Mouse (Mus musculus) kidney, adult 9 months (tissue): ENCODE data around the gene Sirt4.

Experiments
- DNase-seq: peaks from one replicate; pipeline ENCODE4 v3.0.0; 2022

Sirt4 gene

DNA sequence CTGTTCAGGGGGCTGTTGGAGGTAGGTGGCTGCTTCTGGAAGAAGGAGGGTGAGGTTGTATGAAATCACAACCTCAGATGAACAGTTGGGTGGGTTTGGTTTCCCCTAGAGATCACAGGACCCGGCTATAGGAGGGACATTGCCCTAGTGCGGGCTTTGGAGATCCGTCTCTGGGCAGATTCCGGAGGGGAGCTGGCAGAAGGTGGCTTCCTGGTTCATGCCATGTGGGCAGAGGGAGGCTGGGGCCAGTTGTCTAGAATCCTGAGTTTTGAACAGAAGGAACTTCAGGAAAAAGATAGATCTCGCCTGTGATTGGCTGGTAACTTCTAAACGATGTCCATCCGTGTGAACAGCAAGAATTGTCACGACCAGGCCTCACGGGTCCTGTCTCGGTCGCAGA is 52.1 kb downstream of the Sirt4 start:
- no peak for DNase-seq

DNA sequence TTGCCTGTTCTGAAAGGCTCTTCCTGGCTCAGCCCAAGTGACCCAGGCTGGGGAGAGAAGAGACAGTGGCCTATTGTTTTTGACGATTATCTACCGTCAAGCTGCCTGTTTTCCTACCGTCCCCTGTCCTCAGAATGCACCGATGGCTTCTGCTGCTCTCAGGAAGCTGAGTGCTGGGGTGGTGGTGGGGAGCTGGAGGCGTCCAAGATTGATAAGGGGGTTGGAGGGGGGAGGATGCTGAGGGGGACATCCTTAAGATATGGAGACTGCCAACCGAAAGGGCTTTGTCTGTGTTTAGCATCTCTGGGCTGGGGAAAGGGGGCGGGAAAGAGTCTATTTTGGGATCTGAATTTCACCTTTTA is 52.6 kb downstream of the Sirt4 start:
- no peak for DNase-seq

DNA sequence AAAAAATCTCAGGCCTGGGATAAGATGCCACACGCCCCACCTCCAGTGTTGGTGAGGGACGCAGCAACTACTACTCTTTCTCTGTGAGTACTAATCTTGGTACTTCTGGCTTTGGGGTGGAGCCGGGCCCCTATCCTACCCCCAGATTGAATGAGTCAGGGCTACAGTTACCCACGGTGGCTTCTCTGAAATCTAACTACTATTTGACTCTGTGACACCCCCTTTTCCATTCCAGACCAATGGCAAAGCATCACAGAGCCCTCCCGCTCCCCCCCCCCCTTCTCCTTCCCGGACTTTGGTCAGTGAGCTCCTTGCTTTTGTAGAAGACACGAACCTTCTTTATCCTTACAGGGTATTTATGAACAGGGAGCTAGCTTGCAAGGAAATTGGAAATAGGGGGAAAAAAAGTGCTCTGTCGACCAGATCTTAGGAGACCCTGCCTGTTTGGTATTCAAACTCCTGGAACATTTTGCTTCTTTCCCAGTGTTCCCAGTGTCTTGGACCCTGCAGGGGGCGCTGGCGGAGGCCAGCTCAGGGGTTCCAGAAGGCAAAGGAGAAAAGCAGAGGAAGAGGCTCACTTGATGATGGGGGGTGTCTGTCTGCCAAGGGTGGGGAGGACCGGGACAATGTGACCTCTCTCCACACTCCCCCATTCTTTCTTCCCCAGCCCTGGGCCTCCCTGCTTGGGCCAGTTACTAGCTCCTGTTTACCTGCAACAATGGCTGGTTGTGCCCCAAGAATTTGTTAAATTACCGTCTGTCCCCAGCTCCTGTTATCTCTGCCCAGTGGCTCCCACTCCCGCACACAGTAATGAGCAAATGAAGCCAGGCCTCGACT is 53.2 kb downstream of the Sirt4 start:
- no peak for DNase-seq

DNA sequence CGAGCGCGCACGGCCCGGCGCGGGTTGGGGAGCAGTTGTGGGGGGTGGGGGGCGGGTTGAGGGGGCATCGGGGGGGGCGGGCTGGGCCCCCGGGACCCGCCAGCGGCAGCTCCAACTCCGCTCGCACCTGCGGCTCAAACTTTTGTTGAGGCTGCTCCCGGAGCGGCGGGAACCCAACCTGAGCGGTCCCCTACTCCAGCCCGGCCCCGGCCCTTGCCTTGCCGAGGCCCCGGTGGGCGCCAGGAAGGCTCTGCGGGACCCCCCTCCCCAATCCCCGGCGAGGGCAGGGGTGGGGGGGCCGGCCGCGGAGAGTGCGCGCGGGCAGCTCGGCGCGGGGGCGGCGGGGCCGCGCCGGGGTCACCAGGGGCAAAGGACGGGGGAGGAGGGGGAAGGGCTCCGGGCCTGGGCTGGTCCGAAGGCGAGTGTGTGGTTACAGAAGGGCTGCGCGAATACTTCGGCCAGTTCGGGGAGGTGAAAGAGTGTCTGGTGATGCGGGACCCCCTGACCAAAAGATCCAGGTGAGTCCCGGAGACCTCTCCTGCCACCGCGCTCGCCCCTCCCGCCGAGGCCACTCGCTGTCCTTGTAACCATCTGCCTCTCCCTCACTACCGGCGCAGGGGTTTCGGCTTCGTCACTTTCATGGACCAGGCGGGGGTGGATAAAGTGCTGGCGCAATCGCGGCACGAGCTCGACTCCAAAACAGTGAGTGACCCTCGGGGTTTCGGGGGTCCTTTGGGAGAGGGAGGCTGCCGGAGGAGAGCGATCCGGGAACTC is 54.2 kb downstream of the Sirt4 start:
- DNase-seq, result no peak

DNA sequence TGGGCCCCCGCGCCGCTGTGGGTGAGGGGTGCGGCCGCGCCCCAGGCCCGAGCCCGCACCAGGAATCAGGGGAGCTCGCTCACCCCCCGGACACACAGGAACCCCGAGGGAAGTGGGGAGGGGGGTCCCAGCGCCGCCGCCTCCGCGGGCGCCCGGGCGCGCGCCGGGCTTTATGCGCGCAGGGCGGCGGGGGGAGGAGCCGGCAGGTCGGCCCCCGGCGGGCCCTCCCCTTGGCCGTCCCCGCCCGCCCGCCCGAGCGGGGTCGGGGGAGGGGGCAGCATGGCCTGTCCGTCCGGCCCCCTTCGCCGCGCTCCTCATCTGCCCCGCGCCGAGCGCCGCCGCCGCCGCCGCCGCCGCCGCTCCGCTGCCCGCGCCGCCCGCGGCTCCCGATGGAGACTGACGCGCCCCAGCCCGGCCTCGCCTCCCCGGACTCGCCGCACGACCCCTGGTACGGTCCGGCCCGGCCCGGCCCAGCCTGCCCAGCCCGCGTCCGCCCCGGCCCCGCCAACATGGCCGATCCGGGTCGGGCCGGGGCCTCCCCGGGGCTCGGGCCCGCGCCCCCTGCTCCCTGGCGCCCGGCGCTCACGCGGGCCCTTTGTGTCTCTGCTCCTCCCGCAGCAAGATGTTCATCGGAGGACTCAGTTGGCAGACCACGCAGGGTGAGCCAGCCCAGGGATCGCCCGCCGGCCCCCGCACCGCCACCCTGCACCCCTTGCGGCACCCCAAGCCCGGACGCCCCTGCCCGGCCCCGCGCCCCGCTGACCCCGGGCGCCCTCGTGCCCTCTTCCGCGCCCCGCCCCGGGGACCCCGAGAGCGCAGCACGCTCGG is 55.0 kb downstream of the Sirt4 start, which contains the start of gene Msi1:
Msi1 (plus strand) TSS at position 241 of the 828 bp plus-strand sequence.
- DNase-seq, result no peak

DNA sequence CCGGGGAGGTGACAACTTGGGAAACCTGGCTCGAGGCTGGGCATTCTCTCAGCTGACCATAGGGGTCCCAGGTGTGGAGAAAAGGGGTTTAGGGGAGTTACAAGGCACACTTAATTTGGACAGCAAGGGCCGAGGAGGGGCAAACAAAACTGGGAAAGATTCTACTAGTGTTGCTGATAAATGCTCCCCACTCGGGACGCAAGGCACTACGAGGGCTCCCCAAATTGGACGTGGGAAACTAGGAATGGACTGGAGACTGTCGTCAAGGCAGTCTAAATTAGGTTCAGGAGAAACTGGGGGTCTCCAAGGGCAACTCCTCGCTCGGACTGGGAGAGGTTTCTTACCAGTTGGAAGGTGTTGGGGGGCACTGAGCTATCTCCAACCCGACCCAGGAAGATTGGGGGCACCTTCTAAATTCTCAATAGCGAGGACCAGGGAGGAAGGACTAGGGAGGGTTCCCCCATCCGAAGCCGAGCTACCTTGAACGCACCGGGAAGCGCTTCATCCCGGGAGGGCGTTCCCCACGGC is 55.6 kb downstream of the Sirt4 start:
- DNase-seq, result no peak
